Mouse (Mus musculus) left cerebral cortex, adult 2 months (tissue): ENCODE measurements around the gene Guca1a. TPM values are rescaled to one million over a fixed set of nuclear protein-coding genes. Genes with fewer than 3 reads are reported as not detected.
"Not testable (repeated sequence)": the region's sequence is repeated elsewhere in the genome, so short reads cannot be mapped to it uniquely, and the experiment has no call there.

Experiments used
- DNase-seq, 2 experiments: peaks; one replicate each; pipeline ENCODE4 v3.0.0; 2021 to 2022; ENCODE audit warnings: low spot score in 2 of 2, mixed read lengths in 1 of 2; ENCODE audit errors: extremely low spot score in 1 of 2
- H3K27ac ChIP-seq: fragments of 200-600 bp; 2 replicates; pipeline ENCODE4 v1.8.1; 2022
- H3K4me3 ChIP-seq: fragments of 200-600 bp; 2 replicates; pipeline ENCODE4 v1.8.1; 2022
- CTCF ChIP-seq: fragments of 200-600 bp; IDR thresholded peaks from 2 replicates; pipeline ENCODE4 v1.8.1; 2022; ENCODE audit warnings: antibody characterized with exemption, mild to moderate bottlenecking, moderate library complexity
- intact Hi-C: fragments of 180-260 bp; cut with DNase I; formaldehyde crosslinking; loops from one replicate; pipeline ENCODE4 v1.15.1; 2025
- total RNA-seq, 2 experiments: library from RNA; stranded (reverse); gene quantifications; 2 replicates each; pipeline ENCODE4 v1.2.3; 2021

The Guca1a gene
- total RNA-seq, 2 experiments from 2014 or later: not detected

DNA sequence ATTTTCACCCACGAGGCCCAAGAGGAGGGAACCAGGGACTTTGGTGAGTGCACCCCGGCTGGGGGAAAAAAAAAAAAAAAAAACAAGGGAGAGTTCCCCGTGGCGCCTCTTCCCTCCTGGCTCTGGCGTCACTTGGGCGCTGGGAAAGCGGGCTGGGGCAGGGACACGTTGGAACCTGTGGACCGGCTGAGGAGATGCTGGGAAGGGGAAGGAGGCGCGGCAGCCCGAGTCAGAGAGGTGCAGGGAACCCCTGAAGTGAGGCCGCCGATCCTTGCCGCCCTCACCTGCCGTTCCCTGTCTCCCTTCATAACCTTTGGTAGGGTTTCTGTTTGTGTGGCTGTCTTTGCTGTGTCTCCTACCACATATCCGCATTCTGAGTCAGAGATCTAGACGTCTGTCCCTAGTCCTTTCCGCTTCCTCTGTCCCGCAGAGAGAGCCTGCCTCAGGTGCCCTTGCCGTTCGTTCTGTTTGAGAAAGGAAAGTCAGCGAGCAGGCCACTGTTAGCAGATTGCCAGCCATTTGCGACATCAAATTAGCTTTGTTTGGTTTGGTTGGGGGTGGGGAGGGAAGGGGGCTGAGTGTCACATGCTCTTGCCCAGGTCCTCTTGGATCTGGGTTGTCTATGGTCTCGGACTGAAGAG, 36.6 kb upstream of the Guca1a start, which contains the start of gene 1700001C19Rik:
Gene 1700001C19Rik, minus strand, starts transcription at position 470 of the 641 bp plus-strand sequence.
- Histone ChIP-seq H3K27ac (no peak within 1 kb of the TSS), H3K4me3 (peak within 1 kb of the TSS; percentile 38)
- TF ChIP-seq CTCF: no peak
- DNase-seq: no peak
- intact Hi-C loops: no loop called here

DNA sequence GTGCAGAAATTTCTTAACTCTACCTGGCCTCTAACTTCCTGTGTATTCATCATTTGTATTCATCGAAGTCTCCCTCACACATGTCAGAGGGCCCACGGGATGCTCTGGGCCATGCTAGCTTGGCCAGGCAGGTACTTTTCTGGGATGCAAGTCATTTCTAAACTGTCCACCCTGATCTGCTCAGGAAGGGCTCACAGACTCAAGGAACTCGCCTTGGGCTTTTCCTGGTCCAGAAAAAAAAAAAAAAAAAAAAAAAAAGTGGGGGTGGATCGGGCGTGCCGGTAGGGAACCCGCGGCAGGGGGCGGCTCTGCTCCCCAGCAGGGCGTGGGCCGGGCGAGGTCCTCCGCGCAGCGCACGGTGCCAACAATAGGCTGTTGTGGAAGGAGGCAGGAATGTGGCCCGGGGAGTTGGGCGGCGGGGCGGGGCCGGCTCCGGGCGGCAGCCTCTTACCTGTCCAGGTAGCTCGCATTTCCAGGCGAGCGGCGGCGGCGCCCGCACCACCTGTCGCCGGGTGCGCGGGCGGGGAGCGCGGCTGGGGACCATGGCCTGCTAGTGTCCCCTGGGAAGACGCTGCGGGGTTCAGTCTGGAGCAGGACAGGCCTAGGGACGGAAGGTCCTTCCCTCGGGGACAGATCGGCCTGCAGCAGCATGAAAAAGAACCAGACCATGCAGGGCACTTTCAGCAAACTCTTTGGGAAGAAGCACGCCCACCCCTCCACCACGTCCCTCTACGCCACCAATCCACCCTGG, 35.9 kb upstream of the Guca1a start, which contains the start of gene AI661453:
Gene AI661453, plus strand, starts transcription at position 460 of the 751 bp plus-strand sequence.
- H3K27ac ChIP-seq: no peak within 1 kb of the TSS
- peak within 1 kb of the TSS; percentile 38 for H3K4me3 ChIP-seq
- intact Hi-C loops: no loop called here
- DNase-seq: no peak
- no peak for TF ChIP-seq CTCF

DNA sequence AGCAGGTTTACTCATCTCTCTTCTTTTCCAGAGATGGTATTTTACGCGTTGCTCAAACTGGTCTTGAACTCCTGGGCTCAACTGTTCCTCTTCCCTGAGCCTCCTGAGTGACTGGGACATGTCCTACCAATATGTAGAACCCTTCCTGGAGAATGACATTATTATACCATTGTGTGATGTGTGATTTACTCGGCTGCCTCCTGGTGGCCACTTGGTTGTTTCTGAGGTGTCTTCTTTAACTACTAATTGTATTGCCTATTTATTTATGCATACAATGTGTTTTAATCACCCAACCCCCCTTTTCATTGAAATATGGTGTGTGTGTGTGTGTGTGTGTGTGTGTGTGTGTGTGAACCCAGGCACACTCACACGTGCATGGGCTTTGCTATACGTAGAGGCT, 30.4 kb upstream of the Guca1a start:
- intact Hi-C loops: no loop called here
- H3K27ac ChIP-seq: no peak overlapping the region
- H3K4me3 ChIP-seq: no peak overlapping the region
- no peak for DNase-seq
- peak; percentile 12 for TF ChIP-seq CTCF

DNA sequence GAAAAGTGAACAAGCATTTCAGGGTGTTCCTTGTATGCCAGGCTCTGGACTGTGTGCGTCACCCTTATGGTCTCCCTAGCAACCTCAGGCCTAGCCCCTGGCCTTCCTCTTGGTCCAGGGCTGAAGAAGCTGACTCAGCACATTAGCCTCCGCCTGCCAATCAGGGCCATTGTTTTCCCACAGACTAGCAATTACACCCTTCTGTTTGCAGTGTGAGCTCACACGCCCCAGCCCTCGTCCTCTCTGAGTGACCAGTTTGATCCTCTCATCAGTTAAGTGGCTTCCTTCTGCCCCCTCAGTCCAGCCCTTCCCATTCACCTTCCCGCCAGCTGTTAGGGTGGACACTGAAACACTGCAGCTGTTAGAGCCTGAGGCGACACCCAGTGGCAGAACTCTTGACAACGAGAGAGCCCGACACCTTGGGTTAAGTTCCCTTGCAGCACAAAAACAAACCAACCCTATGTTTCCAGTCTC, 28.5 kb upstream of the Guca1a start:
- Histone ChIP-seq H3K4me3 (no peak overlapping the region), H3K27ac (no peak overlapping the region)
- intact Hi-C loops: no loop called here
- DNase-seq: no peak
- TF ChIP-seq CTCF: peak; percentile 27

DNA sequence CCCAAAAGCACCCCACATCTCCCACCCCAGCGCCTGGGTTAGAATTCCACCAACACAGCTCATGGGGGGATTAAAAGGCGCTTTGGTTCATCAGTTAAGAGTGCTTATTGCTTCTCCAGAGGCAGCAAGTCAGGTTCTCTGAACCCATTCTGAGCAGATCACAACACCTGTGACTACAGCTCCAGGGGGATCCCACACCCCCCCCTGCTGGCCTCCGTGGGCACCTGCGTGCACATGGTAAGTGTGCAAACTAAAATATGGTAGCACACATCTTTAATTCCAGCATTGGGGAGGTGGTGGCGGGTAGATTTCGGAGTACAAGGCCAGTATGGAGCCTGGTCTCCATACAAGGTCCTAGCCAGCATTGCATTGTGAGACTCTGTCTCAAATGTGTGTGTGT, 26.9 kb upstream of the Guca1a start:
- intact Hi-C loops: no loop called here
- Histone ChIP-seq H3K4me3 (no peak overlapping the region), H3K27ac (no peak overlapping the region)
- DNase-seq: no peak
- TF ChIP-seq CTCF: no peak; the same call in 1 of the 2 replicates

DNA sequence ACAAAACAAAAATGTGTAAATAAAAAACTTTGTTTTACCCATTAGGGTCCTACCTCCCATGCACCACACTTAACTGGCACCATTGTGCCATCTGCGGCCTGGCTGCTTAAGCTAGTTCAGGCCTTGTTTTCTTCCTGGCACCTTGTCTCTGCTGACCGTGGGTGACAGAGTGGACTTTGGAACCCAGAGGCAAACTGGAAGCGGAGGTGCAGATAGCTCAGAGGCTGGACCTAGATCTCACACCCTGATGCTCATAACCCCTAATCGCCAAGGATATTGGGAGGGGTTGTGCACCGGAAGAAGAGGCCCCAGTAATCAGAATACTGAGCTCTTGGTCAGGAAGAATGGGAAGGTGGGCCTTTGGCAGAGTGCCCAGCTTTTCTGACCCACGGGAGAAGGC, 23.8 kb upstream of the Guca1a start:
- intact Hi-C loops: no loop called here
- no peak for TF ChIP-seq CTCF
- H3K27ac ChIP-seq: no peak overlapping the region
- DNase-seq: no peak
- no peak overlapping the region for H3K4me3 ChIP-seq

DNA sequence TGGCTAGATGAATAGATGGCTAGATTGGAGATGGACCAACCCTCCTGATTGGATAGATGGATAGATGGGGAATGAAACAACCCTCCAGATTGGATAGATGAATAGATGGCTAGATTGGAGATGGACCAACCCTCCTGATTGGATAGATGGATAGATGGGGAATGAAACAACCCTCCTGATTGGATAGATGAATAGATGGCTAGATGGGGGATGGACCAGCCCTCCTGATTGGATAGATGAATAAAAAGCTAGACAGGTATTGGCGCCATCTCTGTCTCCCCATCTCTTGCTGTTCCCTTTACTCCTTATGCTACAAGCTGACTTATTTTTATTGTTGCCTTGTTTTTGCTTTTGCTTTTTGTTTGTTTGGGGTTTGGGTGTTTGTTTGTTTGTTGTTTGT, 22.2 kb upstream of the Guca1a start:
- H3K4me3 ChIP-seq, DNase-seq, intact Hi-C loops, H3K27ac ChIP-seq: not testable (repeated sequence)

DNA sequence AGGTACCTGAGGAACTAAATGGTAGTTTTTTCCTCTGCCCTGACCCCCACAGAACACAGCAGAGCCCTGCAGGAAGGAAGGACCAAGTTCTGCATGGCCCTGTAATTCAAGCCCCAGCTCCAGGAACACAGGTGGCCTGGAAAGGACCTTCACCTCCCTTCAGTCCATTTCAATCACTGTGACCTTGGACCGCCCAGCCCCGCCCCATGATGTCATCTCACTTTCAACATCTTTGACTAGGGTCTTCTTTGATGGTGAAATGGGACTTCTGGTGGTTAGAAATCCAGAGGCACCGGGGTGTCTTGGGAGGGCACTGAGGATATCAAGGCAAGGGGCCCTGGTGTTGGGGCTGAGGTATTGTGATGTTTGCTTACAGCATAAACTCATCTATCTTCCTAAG, 21.2 kb upstream of the Guca1a start:
- intact Hi-C loops: no loop called here
- no peak for DNase-seq
- no peak overlapping the region for H3K27ac ChIP-seq
- no peak overlapping the region for H3K4me3 ChIP-seq
- TF ChIP-seq CTCF: no peak

DNA sequence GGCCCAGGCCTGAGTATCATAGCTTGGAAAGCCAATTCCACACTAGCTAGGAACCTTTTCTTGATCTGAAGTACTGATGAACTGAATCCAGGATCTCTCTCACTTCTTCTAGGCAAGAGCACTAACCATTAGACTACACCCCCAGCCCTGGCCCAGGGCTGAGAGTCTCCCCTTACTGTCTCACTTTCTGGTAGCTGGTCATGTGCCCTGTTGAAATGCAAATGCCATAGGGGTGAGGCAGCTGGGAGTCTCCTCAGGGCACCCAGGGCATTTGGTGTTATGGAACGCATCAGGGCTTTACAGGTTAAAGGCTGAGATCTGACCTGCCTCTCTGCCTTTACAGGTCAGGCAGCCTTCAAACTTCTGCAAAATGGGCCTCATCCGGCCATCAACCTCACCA, 19.8 kb upstream of the Guca1a start:
- TF ChIP-seq CTCF: no peak
- DNase-seq: no peak
- intact Hi-C loops: no loop called here
- Histone ChIP-seq H3K27ac (no peak overlapping the region), H3K4me3 (no peak overlapping the region)

DNA sequence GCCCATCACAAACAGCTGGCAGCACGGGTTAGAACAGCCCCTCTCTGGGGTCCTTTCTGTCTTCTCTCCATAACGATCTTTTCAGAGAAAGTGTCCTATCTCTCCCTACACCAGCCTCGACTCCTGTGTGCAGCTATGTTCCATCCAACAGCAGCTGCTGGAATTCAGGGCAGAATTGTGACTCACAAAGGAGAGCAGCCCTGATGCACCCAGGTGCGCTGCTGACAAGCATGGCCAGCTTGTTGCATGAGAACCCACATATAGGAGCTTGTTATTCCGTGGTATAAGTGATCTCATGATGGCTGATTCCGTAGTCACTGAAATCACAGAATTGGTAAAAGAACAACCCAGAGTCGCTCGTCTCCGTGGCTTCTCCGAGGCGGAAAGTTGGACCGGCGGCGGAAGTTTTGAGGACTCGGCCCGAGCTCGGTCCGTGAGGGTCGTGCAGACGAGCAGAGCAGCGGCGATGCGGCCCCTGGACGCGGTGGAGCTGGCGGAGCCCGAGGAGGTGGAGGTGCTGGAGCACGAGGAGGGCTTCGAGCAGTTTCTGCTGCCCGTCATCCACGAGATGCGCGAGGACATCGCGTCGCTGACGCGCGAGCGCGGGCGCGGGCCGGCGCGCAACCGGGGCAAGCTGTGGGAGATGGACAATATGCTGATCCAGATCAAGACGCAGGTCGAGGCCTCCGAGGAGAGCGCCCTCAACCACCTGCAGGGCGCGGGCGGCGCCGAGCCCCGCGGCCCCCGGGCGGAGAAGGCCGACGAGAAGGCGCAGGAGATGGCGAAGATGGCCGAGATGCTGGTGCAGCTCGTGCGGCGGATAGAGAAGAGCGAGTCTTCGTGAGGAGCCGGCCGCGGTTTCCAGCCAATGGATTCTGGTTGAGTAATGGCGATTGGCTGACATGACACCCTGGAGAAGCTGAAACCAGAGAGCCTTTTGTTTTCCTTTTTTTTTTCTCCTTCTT, 9.8 kb upstream of the Guca1a start:
- peak; percentile 23 to 26 for DNase-seq
- not testable (repeated sequence) for H3K27ac ChIP-seq
- intact Hi-C loops: loop anchor here (5.0 kb wide), 1 partner anchor 72 kb away; no protein-coding TSS in a partner anchor
- peak overlapping the region; percentile 14 for H3K4me3 ChIP-seq

DNA sequence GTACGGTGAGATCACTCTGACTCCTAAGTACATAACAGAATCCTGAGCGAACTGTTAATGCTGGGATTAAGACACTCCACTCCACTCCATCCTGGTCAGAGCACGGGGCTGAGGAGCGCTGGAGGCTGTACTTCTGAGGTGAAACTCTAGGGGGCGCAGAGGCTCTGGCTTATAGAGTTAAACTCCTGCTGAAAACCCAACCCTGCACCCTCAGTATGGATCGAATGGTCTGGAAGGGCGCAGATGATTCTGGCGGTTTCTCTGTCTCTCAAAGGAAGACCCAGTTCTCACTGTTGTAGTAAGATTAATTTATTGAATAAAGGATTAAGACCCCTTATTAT, 8.1 kb upstream of the Guca1a start:
- no peak overlapping the region for H3K4me3 ChIP-seq
- DNase-seq: peak; percentile 23 to 40
- TF ChIP-seq CTCF: peak; percentile 70
- H3K27ac ChIP-seq: no peak overlapping the region
- intact Hi-C loops: loop anchor here (5.0 kb wide), 1 partner anchor 74 kb away; no protein-coding TSS in a partner anchor
